Mouse (Mus musculus) liver, adult 2 months (tissue): ENCODE measurements around the gene Zp3r. TPM values are rescaled to one million over a fixed set of nuclear protein-coding genes. Genes with fewer than 3 reads are reported as not detected.

Source experiments
- DNase-seq: peaks from one replicate; pipeline ENCODE4 v3.0.0-alpha.2; 2011; ENCODE audit warnings: low read depth, low spot score; ENCODE audit errors: extremely low read depth
- H3K27ac ChIP-seq: fragments of 200-500 bp; replicated peaks from 2 replicates; pipeline ENCODE4 v1.5.1; 2012; ENCODE audit warnings: low read depth, mild to moderate bottlenecking, control low read depth, inconsistent platforms, low read length; ENCODE audit not compliant: insufficient read depth
- H3K27me3 ChIP-seq: fragments of 200-500 bp; 2 replicates; pipeline ENCODE4 v1.6.1; 2012; ENCODE audit warnings: mild to moderate bottlenecking, moderate library complexity, low read length, inconsistent platforms; ENCODE audit not compliant: control insufficient read depth, insufficient read depth
- H3K36me3 ChIP-seq: fragments of 200-500 bp; 2 replicates; pipeline ENCODE4 v1.6.1; 2012; ENCODE audit warnings: low read length, inconsistent platforms; ENCODE audit not compliant: control insufficient read depth, insufficient read depth
- H3K4me1 ChIP-seq: fragments of 200-500 bp; 2 replicates; pipeline ENCODE4 v1.6.1; 2011; ENCODE audit warnings: low read length; ENCODE audit not compliant: control insufficient read depth, insufficient read depth
- H3K4me3 ChIP-seq: fragments of 200-500 bp; 2 replicates; pipeline ENCODE4 v1.5.1; 2011; ENCODE audit warnings: low read depth, mild to moderate bottlenecking, control low read depth, low read length, moderate library complexity; ENCODE audit not compliant: insufficient read depth
- H3K79me2 ChIP-seq: fragments of 200-500 bp; 2 replicates; pipeline ENCODE4 v1.6.1; 2012; ENCODE audit warnings: inconsistent platforms, mild to moderate bottlenecking, low read length, moderate library complexity; ENCODE audit not compliant: control insufficient read depth, insufficient read depth
- H3K9ac ChIP-seq: fragments of 200-500 bp; 2 replicates; pipeline ENCODE4 v1.6.1; 2012; ENCODE audit warnings: low read depth, mild to moderate bottlenecking, control low read depth, inconsistent platforms, low read length
- CTCF ChIP-seq: fragments of 200-500 bp; IDR thresholded peaks from 2 replicates; pipeline ENCODE4 v1.5.1; 2011; ENCODE audit warnings: low read depth, low read length, control low read depth
- POLR2A ChIP-seq: fragments of 200-500 bp; IDR thresholded peaks from 2 replicates; pipeline ENCODE4 v1.6.1; 2011; ENCODE audit warnings: low read length, control low read depth; ENCODE audit not compliant: insufficient read depth; ENCODE audit errors: extremely low read depth
- WGBS: fragments of 180-500 bp; shearing (Covaris S2); methylation state at CpG from one replicate; pipeline ENCODE4 v1.1.7; 2018; 5-methylcytosine and 5-hydroxymethylcytosine counted together
- polyA plus RNA-seq: library from polyadenylated mRNA; depleted of rRNA; stranded (reverse); fragments of >200 nt; gene quantifications from 2 replicates; pipeline ENCODE4 v1.2.3, GENCODE M21; 2012
- total RNA-seq: library from RNA; depleted of rRNA; stranded (reverse); fragments of >200 nt; gene quantifications from 2 replicates; pipeline ENCODE4 v1.2.3, GENCODE M21; 2014

Gene Zp3r
- total and polyA plus RNA-seq, 2 experiments = not detected

GRCm38 (mm10) chr1:130575962-130576361 is 53.5 kb downstream of the Zp3r start:
- peak; percentile 42 for DNase-seq
- Histone ChIP-seq H3K27me3 (no peaks in the 10 kb centered on the region), H3K27ac (no peak overlapping the region), H3K36me3 (no peaks in the 10 kb centered on the region), H3K9ac (no peak overlapping the region), H3K4me1 (no peaks in the 10 kb centered on the region), H3K4me3 (no peak overlapping the region), H3K79me2 (no peaks in the 10 kb centered on the region)
- TF ChIP-seq POLR2A = no peak
- no peak for TF ChIP-seq CTCF

GRCm38 (mm10) chr1:130551407-130552249 is 77.8 kb downstream of the Zp3r start:
- DNase-seq = no peak
- no peak overlapping the region for H3K4me3 ChIP-seq
- TF ChIP-seq CTCF (no peak), POLR2A (no peak)
- H3K79me2 ChIP-seq = no peaks in the 10 kb centered on the region
- H3K9ac ChIP-seq = no peak overlapping the region
- H3K4me1 ChIP-seq = no peaks in the 10 kb centered on the region
- H3K27ac ChIP-seq = no peak overlapping the region
- 57% methylated on average over 5 of the region's 5 CpGs for WGBS
- no peaks in the 10 kb centered on the region for H3K36me3 ChIP-seq
- no peaks in the 10 kb centered on the region for H3K27me3 ChIP-seq

- Histone ChIP-seq H3K4me3 (no peak overlapping the region), H3K9ac (no peak overlapping the region), H3K27ac (peak overlapping the region; percentile 27), H3K79me2 (no peaks in the 10 kb centered on the region), H3K4me1 (no peaks in the 10 kb centered on the region), H3K36me3 (no peaks in the 10 kb centered on the region), H3K27me3 (no peaks in the 10 kb centered on the region)
- no peak for TF ChIP-seq POLR2A
- no peak for TF ChIP-seq CTCF
- no peak for DNase-seq
- 58% methylated on average over 19 of the region's 19 CpGs for WGBS
These were observed 78.9 kb downstream of the Zp3r start for GRCm38 (mm10) chr1:130550242-130551167.

GRCm38 (mm10) chr1:130549698-130550097 is 79.7 kb downstream of the Zp3r start:
- Histone ChIP-seq H3K79me2 (no peaks in the 10 kb centered on the region), H3K4me1 (no peaks in the 10 kb centered on the region), H3K27me3 (no peaks in the 10 kb centered on the region), H3K4me3 (no peak overlapping the region), H3K27ac (no peak overlapping the region; the same call in 1 of the 2 replicates), H3K9ac (no peak overlapping the region), H3K36me3 (no peaks in the 10 kb centered on the region)
- DNase-seq = no peak
- no peak for TF ChIP-seq CTCF
- TF ChIP-seq POLR2A = no peak
- 76% methylated on average over 6 of the region's 6 CpGs for WGBS

GRCm38 (mm10) chr1:130549160-130549559 is 80.3 kb downstream of the Zp3r start:
- Histone ChIP-seq H3K4me3 (no peak overlapping the region), H3K4me1 (no peaks in the 10 kb centered on the region), H3K9ac (no peak overlapping the region), H3K79me2 (no peaks in the 10 kb centered on the region), H3K36me3 (no peaks in the 10 kb centered on the region), H3K27ac (no peak overlapping the region), H3K27me3 (no peaks in the 10 kb centered on the region)
- TF ChIP-seq CTCF (no peak), POLR2A (no peak)
- 74% methylated on average over 7 of the region's 7 CpGs for WGBS
- no peak for DNase-seq
